Mouse (Mus musculus) cerebellum, adult 2 months (tissue): Measurements from ENCODE around the gene Mtss1l. TPM values are rescaled to one million over a fixed set of nuclear protein-coding genes. Genes with fewer than 3 reads are reported as not detected.

Experiments
- DNase-seq, 2 experiments: peaks; one replicate each; pipeline ENCODE4 v3.0.0; 2021
- H3K27ac ChIP-seq: fragments of 200-500 bp; 2 replicates; pipeline ENCODE4 v1.5.1; 2012; ENCODE audit warnings: low read length, control low read depth, inconsistent platforms; ENCODE audit not compliant: insufficient read depth
- H3K27me3 ChIP-seq: fragments of 200-500 bp; 2 replicates; pipeline ENCODE4 v1.6.1; 2012; ENCODE audit warnings: inconsistent platforms, mild to moderate bottlenecking, low read length, moderate library complexity; ENCODE audit not compliant: control insufficient read depth, insufficient read depth
- H3K4me1 ChIP-seq: fragments of 200-500 bp; 2 replicates; pipeline ENCODE4 v1.6.1; 2011; ENCODE audit warnings: low read length; ENCODE audit not compliant: control insufficient read depth, insufficient read depth
- H3K4me3 ChIP-seq: fragments of 200-500 bp; replicated peaks from 2 replicates; pipeline ENCODE3; 2011; ENCODE audit warnings: mild to moderate bottlenecking, low read depth, low read length, control low read depth; ENCODE audit not compliant: insufficient read depth
- CTCF ChIP-seq: fragments of 200-500 bp; IDR thresholded peaks from 2 replicates; pipeline ENCODE4 v1.5.1; 2011; ENCODE audit warnings: low read depth, mild to moderate bottlenecking, control low read depth, low read length, moderate library complexity, borderline replicate concordance; ENCODE audit not compliant: insufficient read depth
- POLR2A ChIP-seq: fragments of 200-500 bp; IDR thresholded peaks from 2 replicates; pipeline ENCODE4 v1.6.1; 2011; ENCODE audit warnings: low read length, control low read depth, borderline replicate concordance; ENCODE audit not compliant: insufficient read depth
- whole genome bisulfite sequencing: fragments of 180-500 bp; shearing (Covaris S2); methylation state at CpG from one replicate; pipeline ENCODE4 v1.1.7; 2018; 5-methylcytosine and 5-hydroxymethylcytosine counted together
- polyA plus RNA-seq: library from polyadenylated mRNA; depleted of rRNA; stranded (reverse); fragments of >200 nt; gene quantifications from 2 replicates; pipeline ENCODE4 v1.2.3, GENCODE M21; 2012

The Mtss1l gene
- polyA plus RNA-seq, 1 experiment = 257 TPM

- no peak for DNase-seq
- 69% methylated on average over 6 of the region's 6 CpGs for WGBS
- Histone ChIP-seq H3K4me3 (no peak overlapping the region), H3K27ac (no peak overlapping the region), H3K27me3 (no peaks in the 10 kb centered on the region), H3K4me1 (peaks cover 5% of the 10 kb centered on the region; the same call in 1 of the 2 replicates)
- TF ChIP-seq CTCF (no peak), POLR2A (no peak)
Measured at GRCm38 (mm10) chr8:110761988-110762387, 40.7 kb downstream of the Mtss1l start.

- no peaks in the 10 kb centered on the region for H3K27me3 ChIP-seq
- peak overlapping the region; percentile 72; the same call in 1 of the 2 replicates for H3K27ac ChIP-seq
- peak; percentile 40 to 65 for DNase-seq
- H3K4me3 ChIP-seq = no peak overlapping the region
- TF ChIP-seq POLR2A = no peak
- no peak for TF ChIP-seq CTCF
- 16% methylated on average over 3 of the region's 3 CpGs for WGBS
- peaks cover 5% of the 10 kb centered on the region; the same call in 1 of the 2 replicates for H3K4me1 ChIP-seq
Measured at GRCm38 (mm10) chr8:110764671-110765070, 43.4 kb downstream of the Mtss1l start.

- no peak overlapping the region for H3K27ac ChIP-seq
- H3K4me3 ChIP-seq = no peak overlapping the region
- TF ChIP-seq POLR2A (no peak), CTCF (no peak)
- peaks cover 5% of the 10 kb centered on the region; the same call in 1 of the 2 replicates for H3K4me1 ChIP-seq
- no peaks in the 10 kb centered on the region for H3K27me3 ChIP-seq
- 66% methylated on average over 6 of the region's 6 CpGs for WGBS
- peak in 1 of 2 experiments; percentile 20 for DNase-seq
Measured at GRCm38 (mm10) chr8:110767261-110767660, 46.0 kb downstream of the Mtss1l start.

- Histone ChIP-seq H3K4me1 (no peaks in the 10 kb centered on the region), H3K27me3 (no peaks in the 10 kb centered on the region; the same call in 1 of the 2 replicates), H3K27ac (no peak overlapping the region), H3K4me3 (no peak overlapping the region)
- 83% methylated on average over 7 of the region's 7 CpGs for WGBS
- TF ChIP-seq CTCF (no peak), POLR2A (no peak)
- DNase-seq = no peak
Measured at GRCm38 (mm10) chr8:110772452-110772851, 51.2 kb downstream of the Mtss1l start.

GRCm38 (mm10) chr8:110774047-110774446 lies 52.8 kb downstream of the Mtss1l start:
- no peak for DNase-seq
- Histone ChIP-seq H3K27me3 (no peaks in the 10 kb centered on the region; the same call in 1 of the 2 replicates), H3K4me3 (no peak overlapping the region), H3K27ac (no peak overlapping the region), H3K4me1 (no peaks in the 10 kb centered on the region)
- 56% methylated on average over 3 of the region's 3 CpGs for WGBS
- TF ChIP-seq POLR2A (no peak), CTCF (no peak)

- Histone ChIP-seq H3K27me3 (no peaks in the 10 kb centered on the region; the same call in 1 of the 2 replicates), H3K4me3 (no peak overlapping the region), H3K4me1 (no peaks in the 10 kb centered on the region), H3K27ac (no peak overlapping the region)
- DNase-seq = no peak
- 76% methylated on average over 6 of the region's 6 CpGs for WGBS
- no peak for TF ChIP-seq POLR2A
- TF ChIP-seq CTCF = no peak
Measured at GRCm38 (mm10) chr8:110774725-110775124, 53.4 kb downstream of the Mtss1l start.

- TF ChIP-seq CTCF = no peak
- no peak for TF ChIP-seq POLR2A
- Histone ChIP-seq H3K4me1 (no peaks in the 10 kb centered on the region), H3K27me3 (no peaks in the 10 kb centered on the region; the same call in 1 of the 2 replicates), H3K4me3 (no peak overlapping the region), H3K27ac (no peak overlapping the region)
- DNase-seq = no peak
- 77% methylated on average over 8 of the region's 8 CpGs for WGBS
Measured at GRCm38 (mm10) chr8:110775316-110775715, 54.0 kb downstream of the Mtss1l start.

- Histone ChIP-seq H3K27me3 (no peaks in the 10 kb centered on the region; the same call in 1 of the 2 replicates), H3K4me3 (no peak overlapping the region), H3K4me1 (no peaks in the 10 kb centered on the region), H3K27ac (no peak overlapping the region)
- no peak for TF ChIP-seq POLR2A
- TF ChIP-seq CTCF = no peak
- 77% methylated on average over 3 of the region's 3 CpGs for WGBS
- no peak for DNase-seq
Measured at GRCm38 (mm10) chr8:110775721-110776120, 54.4 kb downstream of the Mtss1l start.
